Mouse (Mus musculus): Measurements from ENCODE around the gene Cabp2. TPM values are rescaled to one million over a fixed set of nuclear protein-coding genes. Genes with fewer than 3 reads are reported as not detected.
"Not testable (repeated sequence)": the region's sequence is repeated elsewhere in the genome, so short reads cannot be mapped to it uniquely, and the experiment has no call there.

Gene Cabp2
- polyA plus RNA-seq, 1 experiment from 2014 or later, result not detected

DNA sequence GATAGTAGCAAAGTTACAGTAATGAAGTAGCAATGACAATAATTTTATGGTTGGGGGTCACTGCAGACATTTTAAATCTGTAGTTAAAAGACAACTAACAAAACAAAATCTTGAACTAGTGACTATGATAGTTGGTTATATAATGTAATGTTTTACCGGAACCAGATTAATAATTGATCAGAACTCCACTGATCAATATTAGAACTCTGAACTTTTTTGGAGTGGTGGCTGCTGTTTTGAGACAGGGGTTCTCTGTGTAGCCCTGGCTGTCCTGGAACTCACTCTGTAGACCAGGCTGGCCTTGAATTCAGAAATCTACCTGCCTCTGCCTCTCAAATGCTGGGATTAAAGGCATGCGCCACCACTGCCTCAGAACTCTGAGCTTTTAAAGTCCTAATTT is 13.1 kb upstream of the Cabp2 start:
- not testable (repeated sequence) for H3K4me2 ChIP-seq; H3K4me3 ChIP-seq (replicated peaks); H3K4me1 ChIP-seq (replicated peaks); H3K9ac ChIP-seq (replicated peaks); H3K36me3 ChIP-seq; ATAC-seq (ENCODE audit: insufficient number of reproducible peaks, insufficient read depth, low FRiP score, low TSS enrichment, low read depth); H3K27me3 ChIP-seq; H3K9me3 ChIP-seq; H3K27ac ChIP-seq
- 92% methylated on average over 2 of the region's 2 CpGs for WGBS

DNA sequence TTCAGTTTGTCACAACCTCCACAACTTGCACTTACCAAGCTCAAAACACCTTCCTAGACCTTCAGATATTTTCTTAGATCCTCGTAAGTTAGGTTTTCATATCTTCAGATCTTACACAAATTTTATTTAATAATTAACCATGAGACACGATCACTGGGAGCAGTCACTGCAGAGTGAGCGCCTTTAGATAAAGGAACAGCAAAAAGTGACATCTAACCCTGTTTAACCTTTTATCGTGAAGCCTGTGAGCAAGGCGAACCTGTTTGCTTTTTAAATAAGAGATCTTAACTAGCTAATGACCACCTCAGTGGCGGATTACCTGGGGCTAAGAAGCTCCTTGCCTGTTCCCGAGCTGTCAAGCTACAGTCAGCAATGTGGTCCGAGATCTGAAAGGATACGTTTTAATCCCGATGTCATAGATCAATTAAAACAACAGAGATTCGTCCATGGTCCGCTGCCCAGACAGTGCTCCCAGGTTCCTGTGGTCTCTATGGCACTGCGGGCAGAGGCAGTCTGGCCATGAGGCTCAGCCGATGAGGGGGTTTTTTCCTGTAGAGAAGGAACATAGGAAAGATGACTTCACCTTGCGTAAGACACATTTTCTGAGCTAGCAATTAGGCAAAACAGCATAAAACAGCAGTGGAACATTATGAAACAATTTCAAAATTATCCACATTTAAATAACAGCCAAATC is 12.5 kb upstream of the Cabp2 start:
- Histone ChIP-seq H3K4me2 (no peak overlapping the region), H3K27me3 (no peaks in the 10 kb centered on the region), H3K36me3 (no peaks in the 10 kb centered on the region), H3K4me3 (replicated peaks) (no peak overlapping the region), H3K9me3 (no peaks in the 10 kb centered on the region), H3K27ac (no peak overlapping the region), H3K4me1 (replicated peaks) (peaks cover 4% of the 10 kb centered on the region), H3K9ac (replicated peaks) (no peak overlapping the region)
- 81% methylated on average over 15 of the region's 15 CpGs for WGBS
- ATAC-seq (ENCODE audit: insufficient number of reproducible peaks, insufficient read depth, low FRiP score, low TSS enrichment, low read depth), result no peak

DNA sequence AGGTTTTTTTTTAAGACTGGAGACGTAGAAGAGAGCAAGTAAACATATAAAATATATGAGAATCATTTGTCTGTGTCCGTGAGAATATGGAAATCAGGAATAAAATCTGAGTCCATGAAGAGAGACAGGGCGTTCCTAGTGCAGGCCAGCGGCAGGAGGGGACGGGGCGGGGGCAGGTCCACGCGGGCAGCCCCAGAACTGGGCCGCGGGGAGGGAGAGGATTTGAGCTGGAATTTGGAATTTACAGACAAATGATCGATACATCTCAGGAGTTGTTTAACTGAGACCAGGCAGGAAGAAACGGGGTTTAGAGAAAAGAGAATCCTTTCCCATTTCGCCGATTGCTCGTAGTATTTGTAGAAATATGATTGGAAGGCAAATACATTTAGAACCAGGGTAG is 11.1 kb upstream of the Cabp2 start:
- H3K4me1 ChIP-seq (replicated peaks), result peaks cover 4% of the 10 kb centered on the region
- no peak for ATAC-seq (ENCODE audit: insufficient number of reproducible peaks, insufficient read depth, low FRiP score, low TSS enrichment, low read depth)
- 79% methylated on average over 15 of the region's 15 CpGs for WGBS
- no peaks in the 10 kb centered on the region for H3K9me3 ChIP-seq
- H3K27ac ChIP-seq, result no peak overlapping the region
- H3K27me3 ChIP-seq, result no peaks in the 10 kb centered on the region
- H3K36me3 ChIP-seq, result no peaks in the 10 kb centered on the region
- no peak overlapping the region for H3K4me3 ChIP-seq (replicated peaks)
- H3K9ac ChIP-seq (replicated peaks), result no peak overlapping the region
- no peak overlapping the region for H3K4me2 ChIP-seq

DNA sequence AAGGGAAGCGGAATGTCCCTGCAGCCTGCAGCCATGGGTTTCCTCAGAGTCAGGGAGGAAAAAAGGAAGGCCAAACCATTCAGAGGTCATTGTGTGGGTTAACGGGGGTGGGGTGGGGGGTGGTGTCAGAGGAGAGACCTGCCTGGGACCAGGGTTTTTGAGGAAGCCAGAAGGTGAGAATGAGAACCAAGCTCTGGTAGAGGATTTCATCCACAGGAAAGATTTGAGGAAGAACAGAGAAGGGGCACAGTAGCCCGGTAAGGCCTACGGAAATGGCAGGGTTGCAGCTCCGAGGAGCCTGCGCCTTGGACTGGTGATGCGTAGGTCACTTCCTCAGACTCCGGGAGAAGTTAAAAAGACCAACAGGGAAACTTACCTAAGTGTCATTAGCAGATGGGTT is 10.6 kb upstream of the Cabp2 start:
- no peak overlapping the region for H3K4me3 ChIP-seq (replicated peaks)
- no peaks in the 10 kb centered on the region for H3K9me3 ChIP-seq
- peaks cover 4% of the 10 kb centered on the region for H3K4me1 ChIP-seq (replicated peaks)
- no peak overlapping the region for H3K9ac ChIP-seq (replicated peaks)
- no peaks in the 10 kb centered on the region for H3K36me3 ChIP-seq
- H3K4me2 ChIP-seq, result no peak overlapping the region
- H3K27ac ChIP-seq, result no peak overlapping the region
- no peaks in the 10 kb centered on the region for H3K27me3 ChIP-seq
- 84% methylated on average over 8 of the region's 8 CpGs for WGBS
- no peak for ATAC-seq (ENCODE audit: insufficient number of reproducible peaks, insufficient read depth, low FRiP score, low TSS enrichment, low read depth)

DNA sequence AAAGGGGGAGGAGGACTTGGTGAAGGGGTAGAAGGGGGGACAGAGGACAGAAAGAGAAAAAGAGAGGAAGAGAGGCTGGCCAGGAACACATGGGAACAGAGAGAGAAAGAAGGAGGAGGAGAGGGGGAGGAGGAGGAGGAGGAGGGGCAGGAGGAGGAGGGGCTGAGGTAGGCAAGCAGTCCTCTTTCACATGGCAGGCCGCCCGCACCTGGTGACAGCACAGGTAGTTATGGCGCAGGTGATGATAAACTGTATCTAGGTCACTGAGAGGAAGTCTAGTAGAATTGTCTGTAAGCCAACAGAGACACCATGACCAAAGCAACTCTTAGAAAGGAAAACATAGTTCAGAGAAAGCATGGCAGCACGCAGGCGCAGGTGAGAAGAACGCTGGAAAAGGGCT is 10.0 kb upstream of the Cabp2 start:
- Histone ChIP-seq H3K27ac (no peak overlapping the region), H3K27me3 (no peaks in the 10 kb centered on the region), H3K9me3 (no peaks in the 10 kb centered on the region), H3K4me1 (replicated peaks) (peaks cover 4% of the 10 kb centered on the region), H3K9ac (replicated peaks) (no peak overlapping the region), H3K36me3 (no peaks in the 10 kb centered on the region), H3K4me2 (no peak overlapping the region), H3K4me3 (replicated peaks) (no peak overlapping the region)
- no peak for ATAC-seq (ENCODE audit: insufficient number of reproducible peaks, insufficient read depth, low FRiP score, low TSS enrichment, low read depth)
- 91% methylated on average over 6 of the region's 6 CpGs for WGBS

DNA sequence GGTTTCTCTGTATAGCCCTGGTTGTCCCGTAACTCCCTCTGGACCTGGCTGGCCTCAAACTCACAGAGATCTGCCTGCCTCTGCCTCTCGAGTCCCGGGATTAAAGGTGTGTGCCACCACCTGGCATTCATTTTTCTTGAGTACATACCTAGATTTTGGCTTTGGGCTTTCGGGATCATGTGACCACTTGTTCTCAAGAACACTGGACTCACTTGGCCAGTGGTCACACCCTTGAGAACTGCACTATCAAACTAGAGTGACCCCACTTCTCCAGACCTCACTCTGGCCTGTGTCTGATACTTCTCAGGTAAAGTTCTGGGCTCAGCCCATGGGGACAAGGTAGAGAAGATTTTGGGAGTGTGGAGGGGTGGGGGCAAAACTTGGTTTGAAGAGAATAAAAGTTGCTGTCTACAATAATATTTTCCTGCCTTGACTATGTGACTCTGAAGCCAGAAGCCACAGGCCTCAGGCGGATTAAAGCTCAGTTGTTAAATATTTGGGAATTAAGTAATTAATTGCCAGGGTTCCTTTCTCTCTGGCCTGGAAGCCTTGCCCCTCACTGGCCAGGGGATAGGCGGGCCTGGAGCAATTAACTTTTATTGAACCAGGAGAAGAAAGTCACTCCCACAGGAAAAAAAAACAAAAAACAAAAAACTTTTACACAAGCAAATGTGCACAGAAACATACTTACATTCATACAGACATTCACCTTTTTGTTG is 8.5 kb upstream of the Cabp2 start:
- H3K36me3 ChIP-seq, result no peaks in the 10 kb centered on the region
- no peak overlapping the region for H3K4me2 ChIP-seq
- no peaks in the 10 kb centered on the region for H3K9me3 ChIP-seq
- H3K4me1 ChIP-seq (replicated peaks), result peaks cover 4% of the 10 kb centered on the region
- no peak overlapping the region for H3K4me3 ChIP-seq (replicated peaks)
- H3K9ac ChIP-seq (replicated peaks), result no peak overlapping the region
- no peaks in the 10 kb centered on the region for H3K27me3 ChIP-seq
- 68% methylated on average over 6 of the region's 6 CpGs for WGBS
- no peak for ATAC-seq (ENCODE audit: insufficient number of reproducible peaks, insufficient read depth, low FRiP score, low TSS enrichment, low read depth)
- H3K27ac ChIP-seq, result no peak overlapping the region; the same call in 1 of the 2 replicates

DNA sequence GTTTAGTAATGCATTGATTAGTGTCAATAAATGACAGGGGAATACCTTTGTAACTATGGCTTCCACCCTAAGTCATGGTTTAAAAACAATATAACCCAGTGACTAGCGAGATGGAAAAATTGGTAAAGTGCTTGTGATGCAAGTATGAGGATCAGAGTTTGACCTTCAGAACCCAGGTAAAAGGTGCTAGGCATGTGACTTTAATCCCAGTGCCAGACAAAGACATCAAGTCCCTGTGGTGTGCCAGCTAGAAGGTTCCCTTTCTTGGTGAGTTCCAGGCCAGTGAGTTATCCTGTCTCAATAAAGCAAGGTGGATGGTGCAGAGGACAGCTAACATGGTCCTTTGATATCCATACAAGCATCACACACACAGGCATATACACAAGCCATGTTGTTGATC is 5.8 kb upstream of the Cabp2 start:
- Histone ChIP-seq H3K27me3 (no peaks in the 10 kb centered on the region), H3K4me1 (replicated peaks) (peaks cover 4% of the 10 kb centered on the region), H3K9me3 (no peaks in the 10 kb centered on the region), H3K27ac (no peak overlapping the region), H3K9ac (replicated peaks) (no peak overlapping the region), H3K4me2 (no peak overlapping the region), H3K36me3 (no peaks in the 10 kb centered on the region), H3K4me3 (replicated peaks) (no peak overlapping the region)
- WGBS, result 88% methylated on average over 1 of the region's 1 CpGs
- no peak for ATAC-seq (ENCODE audit: insufficient number of reproducible peaks, insufficient read depth, low FRiP score, low TSS enrichment, low read depth)

DNA sequence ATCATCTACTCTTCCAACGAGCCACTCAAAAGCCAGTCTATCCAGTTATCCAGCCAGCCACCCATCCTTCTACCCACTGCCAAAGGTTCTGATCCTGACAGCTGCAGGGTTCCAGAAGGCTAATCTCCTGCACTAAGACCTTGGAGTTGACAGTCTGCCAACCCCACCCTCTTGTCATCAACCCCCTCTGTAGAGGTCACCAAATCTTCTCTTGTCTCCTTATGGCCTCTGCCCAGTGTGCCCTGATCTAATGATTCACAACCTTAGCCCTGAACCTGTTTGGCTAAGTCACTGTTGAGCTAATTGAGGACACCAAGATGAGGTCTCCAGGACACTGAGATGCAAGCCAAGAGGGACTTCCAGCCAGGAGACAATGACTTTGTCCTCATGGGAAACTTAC is 1.8 kb upstream of the Cabp2 start:
- Histone ChIP-seq H3K4me3 (replicated peaks) (no peak overlapping the region), H3K9me3 (no peaks in the 10 kb centered on the region), H3K4me2 (no peak overlapping the region), H3K27me3 (peaks cover 8% of the 10 kb centered on the region; the same call in 1 of the 2 replicates), H3K4me1 (replicated peaks) (0 out of 2 replicates have a peak, but pooled peaks cover 7% of the 10 kb centered on the region), H3K9ac (replicated peaks) (no peak overlapping the region), H3K27ac (no peak overlapping the region), H3K36me3 (no peaks in the 10 kb centered on the region)
- WGBS, result 79% methylated on average over 1 of the region's 1 CpGs
- ATAC-seq (ENCODE audit: insufficient number of reproducible peaks, insufficient read depth, low FRiP score, low TSS enrichment, low read depth), result no peak

DNA sequence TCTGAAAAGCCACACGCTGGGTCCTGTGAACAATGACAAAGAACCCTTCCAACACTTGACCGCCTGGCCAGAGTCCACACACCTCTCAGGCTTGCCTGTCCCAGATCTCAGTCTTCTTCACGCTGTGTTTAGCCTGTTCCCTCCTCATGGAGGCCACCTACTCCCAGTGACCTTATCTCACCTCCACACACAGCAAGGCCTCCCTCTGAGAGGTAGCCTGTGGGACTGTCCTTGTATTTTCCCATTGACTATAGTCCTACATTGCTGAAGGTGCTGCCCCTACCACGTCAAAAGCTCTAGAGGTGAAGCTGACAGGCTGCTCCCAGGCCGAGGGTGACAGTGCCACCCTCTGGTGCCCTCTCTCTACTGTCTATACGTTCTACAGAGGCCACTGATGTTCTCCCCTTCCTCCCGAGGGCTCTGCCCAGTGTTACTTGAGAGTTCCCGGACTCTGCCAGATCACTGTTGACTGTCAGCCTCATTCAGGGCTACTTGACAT is 818 bp upstream of the Cabp2 start:
- H3K4me3 ChIP-seq (replicated peaks), result no peak overlapping the region
- WGBS, result 60% methylated on average over 8 of the region's 8 CpGs
- H3K27ac ChIP-seq, result no peak overlapping the region
- no peak overlapping the region for H3K4me2 ChIP-seq
- H3K9ac ChIP-seq (replicated peaks), result no peak overlapping the region
- no peaks in the 10 kb centered on the region for H3K9me3 ChIP-seq
- peaks cover 11% of the 10 kb centered on the region; the same call in 1 of the 2 replicates for H3K27me3 ChIP-seq
- H3K36me3 ChIP-seq, result no peaks in the 10 kb centered on the region
- 0 out of 2 replicates have a peak, but pooled peaks cover 7% of the 10 kb centered on the region for H3K4me1 ChIP-seq (replicated peaks)
- ATAC-seq (ENCODE audit: insufficient number of reproducible peaks, insufficient read depth, low FRiP score, low TSS enrichment, low read depth), result no peak

DNA sequence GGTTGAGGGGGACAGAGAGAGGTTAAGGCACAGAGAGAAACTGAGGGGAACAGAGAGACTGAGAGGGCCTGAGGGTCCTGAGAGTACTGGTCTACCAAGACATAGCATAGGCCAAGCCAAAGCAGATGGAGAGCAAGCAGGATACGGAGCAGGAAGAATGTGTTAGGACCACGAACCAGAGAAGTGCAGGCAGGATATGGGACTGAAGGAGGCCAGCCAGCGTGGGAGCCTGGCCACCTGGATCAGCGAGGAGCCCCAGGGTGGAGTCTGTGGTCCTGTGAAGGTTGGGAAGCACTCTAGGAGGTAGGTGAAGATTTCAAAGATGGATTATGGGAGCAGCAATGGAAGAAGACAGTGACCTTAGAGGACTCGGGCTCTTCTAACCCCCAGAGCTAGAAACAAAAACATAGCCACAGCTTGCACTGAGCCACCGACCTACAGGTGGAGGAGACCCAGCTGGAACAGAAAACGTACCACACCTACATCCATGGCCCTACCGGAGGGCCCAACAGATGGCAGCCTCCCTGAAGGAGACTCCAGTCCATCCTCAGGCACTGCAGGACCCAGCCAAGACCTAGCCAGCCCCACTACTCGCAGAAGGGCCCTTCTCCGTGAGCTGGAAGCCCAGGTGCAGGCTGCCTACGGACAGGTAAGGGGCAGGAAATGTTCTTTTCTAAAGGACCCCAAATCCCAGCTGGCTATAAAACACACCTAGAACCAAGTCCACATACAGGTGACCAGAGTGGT is 1.0 kb downstream of the Cabp2 start:
- 0 out of 2 replicates have a peak, but pooled peaks cover 7% of the 10 kb centered on the region for H3K4me1 ChIP-seq (replicated peaks)
- peaks cover 17% of the 10 kb centered on the region; the same call in 1 of the 2 replicates for H3K27me3 ChIP-seq
- no peak overlapping the region for H3K27ac ChIP-seq
- WGBS, result 83% methylated on average over 11 of the region's 11 CpGs
- no peak for ATAC-seq (ENCODE audit: insufficient number of reproducible peaks, insufficient read depth, low FRiP score, low TSS enrichment, low read depth)
- no peaks in the 10 kb centered on the region for H3K36me3 ChIP-seq
- H3K9me3 ChIP-seq, result no peaks in the 10 kb centered on the region
- no peak overlapping the region for H3K4me2 ChIP-seq
- no peak overlapping the region for H3K9ac ChIP-seq (replicated peaks)
- H3K4me3 ChIP-seq (replicated peaks), result no peak overlapping the region

DNA sequence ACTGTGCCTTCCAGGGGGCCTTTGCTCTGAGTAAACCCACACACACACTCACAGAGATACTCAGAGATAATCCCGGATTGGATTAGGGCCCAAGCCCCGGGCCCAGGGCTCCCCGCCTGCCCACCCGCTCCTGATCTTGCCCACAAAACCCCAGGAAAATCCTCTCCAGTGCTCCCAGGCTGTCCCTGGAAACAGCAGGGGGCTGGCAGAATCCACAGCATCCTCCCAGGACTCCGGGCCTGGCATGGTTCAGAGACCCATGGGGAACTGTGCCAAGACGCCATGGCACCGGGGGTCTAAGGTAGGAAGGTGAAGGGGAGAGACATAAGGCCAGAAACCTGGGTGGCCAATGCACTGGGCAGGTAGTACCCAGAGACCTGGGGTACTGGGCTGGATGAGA is 1.9 kb downstream of the Cabp2 start:
- H3K27me3 ChIP-seq, result peaks cover 17% of the 10 kb centered on the region; the same call in 1 of the 2 replicates
- H3K9ac ChIP-seq (replicated peaks), result no peak overlapping the region
- H3K4me1 ChIP-seq (replicated peaks), result 0 out of 2 replicates have a peak, but pooled peaks cover 7% of the 10 kb centered on the region
- H3K27ac ChIP-seq, result no peak overlapping the region
- H3K36me3 ChIP-seq, result no peaks in the 10 kb centered on the region
- no peak overlapping the region for H3K4me3 ChIP-seq (replicated peaks)
- no peak overlapping the region for H3K4me2 ChIP-seq
- WGBS, result 77% methylated on average over 7 of the region's 7 CpGs
- H3K9me3 ChIP-seq, result no peaks in the 10 kb centered on the region
- ATAC-seq (ENCODE audit: insufficient number of reproducible peaks, insufficient read depth, low FRiP score, low TSS enrichment, low read depth), result no peak

All from limb, embryonic 12.5 days (tissue).